Mouse (Mus musculus) central nervous system, embryonic 11.5 days (tissue): ENCODE results near the gene 1700028K03Rik. TPM values are rescaled to one million over a fixed set of nuclear protein-coding genes. Genes with fewer than 3 reads are reported as not detected.

Experiments
- polyA plus RNA-seq: library from polyadenylated mRNA; depleted of rRNA; stranded (reverse); fragments of >200 nt; gene quantifications from 2 replicates; pipeline ENCODE4 v1.2.3, GENCODE M21; 2012; rRNA removed

The 1700028K03Rik gene
- 0.01 and 0.04 TPM in 2 replicates for polyA plus RNA-seq

DNA sequence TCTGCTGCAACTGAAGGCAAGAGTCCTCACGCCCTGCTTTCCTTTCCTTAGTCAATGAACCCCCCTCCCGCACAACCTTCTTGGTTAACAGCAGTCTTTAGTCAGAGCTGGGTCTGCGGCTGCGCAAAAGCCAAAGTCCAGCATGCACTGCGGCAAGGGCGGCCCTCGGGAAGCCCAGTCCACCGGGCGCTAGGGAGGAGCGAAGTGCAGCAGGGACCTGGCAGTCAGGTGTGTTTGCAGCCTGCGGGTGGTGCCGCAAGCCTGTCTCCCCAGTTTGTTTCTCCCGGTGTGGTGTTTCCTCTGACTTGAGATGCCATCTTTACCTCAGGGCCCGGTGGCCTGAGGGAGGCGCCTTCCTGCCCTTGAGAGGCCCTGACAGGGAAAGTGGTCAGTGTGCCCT lies at the start of gene 1700028K03Rik:
1700028K03Rik (plus strand) TSS at position 129 of the 400 bp plus-strand sequence.

DNA sequence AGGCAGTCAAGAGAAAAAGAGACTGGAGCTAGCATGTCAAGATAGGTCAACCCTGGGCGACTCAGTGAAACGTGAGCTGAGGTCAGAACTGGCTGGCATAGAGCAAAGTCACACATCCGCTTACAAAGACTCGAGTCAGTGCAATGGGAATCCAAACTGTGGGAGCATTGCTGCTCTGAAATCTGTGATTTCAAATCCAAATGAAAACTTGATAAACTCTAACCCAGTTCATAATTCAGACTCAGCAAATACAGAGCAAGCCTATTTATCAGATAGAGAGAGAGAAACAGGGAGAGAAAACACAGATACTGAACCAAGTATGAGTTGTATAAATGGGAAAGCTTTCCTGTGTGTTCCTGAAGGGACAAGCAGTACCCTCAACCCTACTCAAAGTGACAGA lies 27.2 kb upstream of the 1700028K03Rik start, which contains the start of gene Gm42669:
Gm42669 (plus strand) TSS at position 301 of the 400 bp plus-strand sequence.

DNA sequence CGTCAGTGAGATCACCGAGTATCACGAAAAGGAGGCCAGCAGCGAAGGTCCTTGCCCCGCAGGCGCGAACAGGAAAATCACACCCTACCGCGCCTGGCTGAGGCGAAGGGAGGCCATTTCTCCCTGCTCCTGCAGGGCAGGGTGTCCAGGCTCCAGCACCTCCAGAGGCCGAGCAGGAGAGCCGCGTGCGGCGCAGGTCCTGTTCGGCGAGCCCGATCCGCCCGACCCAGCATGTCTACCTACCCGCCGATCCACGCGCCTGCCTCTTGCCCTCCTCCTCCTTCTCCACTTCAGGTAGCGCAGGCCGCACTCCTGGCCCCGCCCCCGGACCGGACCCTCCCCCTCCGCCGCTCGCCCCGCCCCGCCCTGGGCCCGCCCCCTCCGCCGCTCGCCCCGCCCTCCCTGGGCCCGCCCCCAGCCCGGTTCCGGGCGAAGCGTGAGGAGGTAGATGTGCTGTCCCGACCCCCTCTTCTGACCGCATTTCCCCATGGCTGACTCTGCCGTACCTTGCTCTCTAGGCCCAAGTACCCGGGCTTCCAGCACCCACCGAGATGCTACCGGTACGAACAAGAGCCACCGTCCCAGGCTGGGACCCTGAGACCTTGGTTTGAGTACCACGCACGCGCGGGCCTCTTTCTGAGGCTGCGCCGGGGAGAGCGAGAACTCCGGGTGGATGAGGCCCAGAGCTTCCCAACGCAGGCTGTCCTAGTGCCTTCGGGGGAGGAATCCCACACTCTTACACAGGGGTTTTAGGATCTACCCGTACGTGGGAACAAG lies 63.0 kb downstream of the 1700028K03Rik start, which contains the start of the genes Rpap2 and Glmn:
Rpap2 (plus strand) TSS at position 73 of the 777 bp plus-strand sequence.
Glmn (minus strand) TSS at position 588 of the 777 bp plus-strand sequence.

Other genes starting within 250 kb of the 1700028K03Rik start
- gene Tgfbr3, start 245.1 kb upstream of the 1700028K03Rik start, polyA plus RNA-seq: 7.2 and 9.4 TPM in 2 replicates
- gene Brdt, start 203.6 kb upstream of the 1700028K03Rik start, polyA plus RNA-seq: 0.89 and 2.7 TPM in 2 replicates
- 0.59 and 0.81 TPM in 2 replicates for gene Ephx4, start 132.0 kb upstream of the 1700028K03Rik start, polyA plus RNA-seq
- not detected in 2 replicates for gene Lpcat2b, start 103.2 kb upstream of the 1700028K03Rik start, polyA plus RNA-seq
- gene Btbd8, start 96.7 kb upstream of the 1700028K03Rik start, polyA plus RNA-seq: 8.0 and 9.6 TPM in 2 replicates
- gene Gm42669, start 27.1 kb upstream of the 1700028K03Rik start, polyA plus RNA-seq: 0.10 and 0.14 TPM in 2 replicates
- 10.1 and 13.8 TPM in 2 replicates for gene Rpap2, start 62.7 kb downstream of the 1700028K03Rik start, polyA plus RNA-seq
- gene Glmn, start 63.2 kb downstream of the 1700028K03Rik start, polyA plus RNA-seq: 15.2 and 23.3 TPM in 2 replicates
- gene Gfi1, start 191.3 kb downstream of the 1700028K03Rik start, polyA plus RNA-seq: 0.20 and 0.24 TPM in 2 replicates